In the genomic region with DNA sequence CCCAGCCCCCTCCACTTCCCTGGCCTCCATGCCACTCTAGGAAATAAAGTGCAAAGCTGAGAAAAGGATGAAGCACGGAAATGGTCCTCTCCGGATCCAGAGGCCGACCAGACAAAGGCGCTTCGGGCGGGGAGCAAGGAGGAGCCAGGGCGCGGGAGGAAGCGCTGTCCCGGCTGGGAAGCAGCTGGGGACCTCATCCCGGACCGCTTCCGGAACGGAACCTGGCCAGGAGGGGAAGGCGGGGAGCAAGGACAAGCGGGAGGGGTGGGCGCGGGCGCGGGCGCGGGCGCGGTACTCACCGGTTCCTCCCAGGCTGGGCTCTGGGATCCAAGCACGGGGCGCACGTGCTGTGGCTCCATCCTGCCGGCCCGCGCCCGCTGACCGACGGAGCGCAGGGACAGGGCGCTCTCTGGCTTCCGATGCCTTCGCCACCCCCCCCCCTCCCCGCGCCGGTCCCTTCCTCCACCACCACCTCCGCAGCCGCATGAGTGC, we compare ENCODE assay signal across 7 mouse cellular contexts. TPM values are rescaled to one million over a fixed set of nuclear protein-coding genes. Genes with fewer than 3 reads are reported as not detected.
A peak's percentile ranks its signal among the peaks of the same experiment; 100 is the strongest.
DNase-seq lines count a peak whose midpoint lies in the region; ATAC-seq and TF ChIP-seq lines count a peak whose summit lies in the region.
"Not testable (repeated sequence)": the region's sequence is repeated elsewhere in the genome, so short reads cannot be mapped to it uniquely, and the experiment has no call there.

Gene Gm3667, minus strand, starts transcription at position 442 of the 492 bp plus-strand sequence.

- not testable (repeated sequence) for H3K4me1 ChIP-seq in forebrain, embryonic 14.5 days (ENCODE audit: control insufficient read depth, insufficient read depth, low read length); heart, embryonic 12.5 days (replicated peaks); hindbrain, embryonic 16.5 days (ENCODE audit: control insufficient read depth, insufficient read depth, low read depth, low read length); lung, embryonic 14.5 days (ENCODE audit: insufficient read depth); neural tube, embryonic 12.5 days

- not testable (repeated sequence) for TF ChIP-seq CTCF in lung, embryonic 14.5 days (IDR thresholded peaks at IDR 0.05; ENCODE audit: low read depth)

- not testable (repeated sequence) for H3K36me3 ChIP-seq in forebrain, embryonic 14.5 days (ENCODE audit: control insufficient read depth, insufficient read depth, low read length); heart, embryonic 12.5 days; hindbrain, embryonic 16.5 days (ENCODE audit: control insufficient read depth, insufficient read depth, low read length); lung, embryonic 14.5 days (ENCODE audit: insufficient read depth); neural tube, embryonic 12.5 days

- peak; percentile 11 to 16 for DNase-seq in cerebellum, postnatal 10 days
- DNase-seq in forebrain, embryonic 14.5 days (ENCODE audit: low spot score): not testable (repeated sequence)
- peak; percentile 6 for DNase-seq in kidney, postnatal 36 days
- DNase-seq in lung, embryonic 14.5 days: peak; percentile 13

- not testable (repeated sequence) for ATAC-seq in forebrain, embryonic 14.5 days; heart, embryonic 12.5 days (ENCODE audit: insufficient number of reproducible peaks, low FRiP score); hindbrain, embryonic 16.5 days; lung, embryonic 14.5 days (ENCODE audit: insufficient read depth); neural tube, embryonic 12.5 days (ENCODE audit: low FRiP score, low read depth)

- H3K4me3 ChIP-seq in forebrain, embryonic 14.5 days (ENCODE audit: low read depth, low read length): peak within 1 kb of the TSS; percentile 33
- H3K4me3 ChIP-seq in heart, embryonic 12.5 days: peak within 1 kb of the TSS; percentile 52
- peak within 1 kb of the TSS; percentile 42 for H3K4me3 ChIP-seq in hindbrain, embryonic 16.5 days (ENCODE audit: low read length)
- H3K4me3 ChIP-seq in lung, embryonic 14.5 days (ENCODE audit: low read depth, low read length): peak within 1 kb of the TSS; percentile 29
- peak within 1 kb of the TSS; percentile 41 for H3K4me3 ChIP-seq in neural tube, embryonic 12.5 days

- peak within 1 kb of the TSS; percentile 44 for H3K4me2 ChIP-seq in forebrain, embryonic 14.5 days (ENCODE audit: low read length)
- H3K4me2 ChIP-seq in heart, embryonic 12.5 days: peak within 1 kb of the TSS; percentile 79
- H3K4me2 ChIP-seq in hindbrain, embryonic 16.5 days (ENCODE audit: low read length): peak within 1 kb of the TSS; percentile 51
- peak within 1 kb of the TSS; percentile 57 for H3K4me2 ChIP-seq in lung, embryonic 14.5 days
- peak within 1 kb of the TSS; percentile 62 for H3K4me2 ChIP-seq in neural tube, embryonic 12.5 days (replicated peaks)

- H3K9ac ChIP-seq in forebrain, embryonic 14.5 days (ENCODE audit: low read length): peak within 1 kb of the TSS; percentile 52
- peak within 1 kb of the TSS; percentile 41; the same call in 1 of the 2 replicates for H3K9ac ChIP-seq in heart, embryonic 12.5 days
- H3K9ac ChIP-seq in hindbrain, embryonic 16.5 days (ENCODE audit: low read depth, low read length): peak within 1 kb of the TSS; percentile 61
- H3K9ac ChIP-seq in lung, embryonic 14.5 days: 0 out of 2 replicates have a peak within 1 kb of the TSS, but pooled peaks have one; percentile 13
- peak within 1 kb of the TSS; percentile 54; the same call in 1 of the 2 replicates for H3K9ac ChIP-seq in neural tube, embryonic 12.5 days

- 0% methylated on average over 3 of the region's 43 CpGs for WGBS in forebrain, embryonic 14.5 days
- 0% methylated on average over 6 of the region's 43 CpGs for WGBS in heart, embryonic 12.5 days
- WGBS in hindbrain, embryonic 16.5 days: 0% methylated on average over 4 of the region's 43 CpGs
- WGBS in lung, embryonic 14.5 days: under 1% methylated on average over 22 of the region's 43 CpGs
- WGBS in neural tube, embryonic 12.5 days: 2% methylated on average over 22 of the region's 43 CpGs

- H3K27ac ChIP-seq in forebrain, embryonic 14.5 days (ENCODE audit: low read depth, low read length); heart, embryonic 12.5 days (ENCODE audit: poor library complexity, severe bottlenecking); hindbrain, embryonic 16.5 days (ENCODE audit: low read depth, low read length); lung, embryonic 14.5 days (ENCODE audit: low read depth); neural tube, embryonic 12.5 days: not testable (repeated sequence)

- not testable (repeated sequence) for H3K27me3 ChIP-seq in forebrain, embryonic 14.5 days (replicated peaks; ENCODE audit: control insufficient read depth, insufficient read depth, low read length); heart, embryonic 12.5 days (replicated peaks); hindbrain, embryonic 16.5 days (replicated peaks; ENCODE audit: control insufficient read depth, insufficient read depth, low read length); lung, embryonic 14.5 days (ENCODE audit: insufficient read depth, low read length); neural tube, embryonic 12.5 days (replicated peaks)

- H3K9me3 ChIP-seq in forebrain, embryonic 14.5 days (replicated peaks; ENCODE audit: control insufficient read depth, low read length); heart, embryonic 12.5 days (replicated peaks); hindbrain, embryonic 16.5 days (ENCODE audit: control insufficient read depth, low read length); lung, embryonic 14.5 days (ENCODE audit: low read depth, low read length); neural tube, embryonic 12.5 days: not testable (repeated sequence)

RNA-seq across cellular contexts. Expression of gene Gm3667, which starts in this region (rescaled TPM):
- 6.6 and 7.6 TPM in 2 replicates for polyA plus RNA-seq in forebrain, embryonic 14.5 days (2014; fragmentation: Nextera tagmentation; extraction: Ambion mirVana)
- polyA plus RNA-seq in heart, embryonic 12.5 days (2016; fragmentation: Nextera tagmentation; extraction: Ambion mirVana): 0.86 and 1.3 TPM in 2 replicates
- 14.0 and 14.8 TPM in 2 replicates for polyA plus RNA-seq in hindbrain, embryonic 16.5 days (2015; fragmentation: Nextera tagmentation; extraction: Ambion mirVana)
- 0.88 and 1.0 TPM in 2 replicates for polyA plus RNA-seq in lung, embryonic 14.5 days (2014; fragmentation: Nextera tagmentation; extraction: Ambion mirVana)
- 3.9 and 4.1 TPM in 2 replicates for polyA plus RNA-seq in neural tube, embryonic 12.5 days (2016; fragmentation: Nextera tagmentation; extraction: Ambion mirVana)
